Mouse (Mus musculus) heart, embryonic 14.5 days (tissue): Measurements from ENCODE around the gene Arhgef16. TPM values are rescaled to one million over a fixed set of nuclear protein-coding genes. Genes with fewer than 3 reads are reported as not detected.

Experiments used
- ATAC-seq: fragments of 200-750 bp; cut with Nextera tagmentation; 2 replicates; pipeline ENCODE4 v1.8.0; 2017; ENCODE audit warnings: low read depth, moderate TSS enrichment; ENCODE audit not compliant: insufficient number of reproducible peaks, insufficient read depth, low FRiP score
- H3K27ac ChIP-seq, 2 experiments: fragments of 200-500 bp in 1 of 2; fragments of 300-500 bp in 1 of 2; sonication (generic) in 1 of 2; replicated peaks in 1 of 2; 2 replicates each; pipeline ENCODE4 v1.5.1; 2012 to 2014; ENCODE audit warnings: low read depth in 2 of 2, low read length in 2 of 2, control low read depth in 1 of 2, mild to moderate bottlenecking in 1 of 2, mixed read lengths in 1 of 2; ENCODE audit not compliant: control insufficient read depth in 1 of 2, insufficient read depth in 1 of 2
- H3K27me3 ChIP-seq: fragments of 300-500 bp; sonication (generic); 2 replicates; pipeline ENCODE4 v1.6.1; 2014; ENCODE audit warnings: mild to moderate bottlenecking, low read length, control low read depth; ENCODE audit not compliant: control insufficient read depth, insufficient read depth
- H3K36me3 ChIP-seq: fragments of 300-500 bp; sonication (generic); 2 replicates; pipeline ENCODE4 v1.6.1; 2014; ENCODE audit warnings: mild to moderate bottlenecking, control low read depth, low read length, mixed read lengths; ENCODE audit not compliant: control insufficient read depth, insufficient read depth
- H3K4me1 ChIP-seq, 2 experiments: fragments of 200-500 bp in 1 of 2; fragments of 300-500 bp in 1 of 2; sonication (generic) in 1 of 2; 2 replicates each; pipeline ENCODE4 v1.6.1; 2012 to 2014; ENCODE audit warnings: low read length in 2 of 2, control low read depth in 1 of 2, mixed read lengths in 1 of 2; ENCODE audit not compliant: control insufficient read depth in 2 of 2, insufficient read depth in 2 of 2
- H3K4me2 ChIP-seq: fragments of 300-500 bp; sonication (generic); 2 replicates; pipeline ENCODE4 v1.6.1; 2014; ENCODE audit warnings: mild to moderate bottlenecking, low read length
- H3K4me3 ChIP-seq, 2 experiments: fragments of 200-500 bp in 1 of 2; fragments of 300-500 bp in 1 of 2; sonication (generic) in 1 of 2; 2 replicates each; pipeline ENCODE4 v1.5.1; 2012 to 2014; ENCODE audit warnings: low read length in 2 of 2, mild to moderate bottlenecking in 2 of 2, control low read depth in 1 of 2, low read depth in 1 of 2, moderate library complexity in 1 of 2; ENCODE audit not compliant: control insufficient read depth in 1 of 2, insufficient read depth in 1 of 2
- H3K9ac ChIP-seq: fragments of 300-500 bp; sonication (generic); 2 replicates; pipeline ENCODE4 v1.6.1; 2014; ENCODE audit warnings: mild to moderate bottlenecking, low read length
- H3K9me3 ChIP-seq: fragments of 300-500 bp; sonication (generic); 2 replicates; pipeline ENCODE4 v1.6.1; 2016; ENCODE audit warnings: low read length, control low read depth; ENCODE audit not compliant: control insufficient read depth
- WGBS: fragments of 180-500 bp; shearing (Covaris S2); extraction: QIAGEN DNeasy Blood & Tissue Kit; methylation state at CpG from one replicate; pipeline ENCODE4 v1.1.7; 2014; 5-methylcytosine and 5-hydroxymethylcytosine counted together
- polyA plus RNA-seq: library from polyadenylated mRNA; unstranded; fragments of >200 nt; fragmentation: Nextera tagmentation; extraction: Ambion mirVana; gene quantifications from 2 replicates; pipeline ENCODE4 v1.2.1, GENCODE M21; 2014

Gene Arhgef16
- polyA plus RNA-seq, 1 experiment from 2014 or later: 0.97 TPM

GRCm38 (mm10) chr4:154249316-154249715 is 52.2 kb downstream of the Arhgef16 start:
- 86% methylated on average over 8 of the region's 8 CpGs for WGBS
- Histone ChIP-seq H3K4me1 (peaks cover 6% of the 10 kb centered on the region in 2 experiments; a peak in 1 of 4 replicates), H3K27me3 (no peaks in the 10 kb centered on the region)

GRCm38 (mm10) chr4:154248092-154248805 is 53.2 kb downstream of the Arhgef16 start:
- no peak overlapping the region for H3K9ac ChIP-seq
- WGBS: 82% methylated on average over 21 of the region's 21 CpGs
- H3K9me3 ChIP-seq: no peaks in the 10 kb centered on the region
- no peak overlapping the region for H3K27ac ChIP-seq
- no peaks in the 10 kb centered on the region for H3K36me3 ChIP-seq
- ATAC-seq: no peak
- peaks cover 6% of the 10 kb centered on the region in 2 experiments; a peak in 1 of 4 replicates for H3K4me1 ChIP-seq
- no peak overlapping the region for H3K4me3 ChIP-seq
- no peaks in the 10 kb centered on the region for H3K27me3 ChIP-seq
- no peak overlapping the region for H3K4me2 ChIP-seq

More at GRCm38 (mm10) chr4:154249316-154249715, 52.2 kb downstream of the Arhgef16 start:
- Histone ChIP-seq H3K4me3 (no peak overlapping the region), H3K9ac (no peak overlapping the region), H3K9me3 (no peaks in the 10 kb centered on the region), H3K4me2 (no peak overlapping the region), H3K27ac (no peak overlapping the region), H3K36me3 (no peaks in the 10 kb centered on the region)
- no peak for ATAC-seq

GRCm38 (mm10) chr4:154247207-154248091 is 54.0 kb downstream of the Arhgef16 start:
- Histone ChIP-seq H3K36me3 (no peaks in the 10 kb centered on the region), H3K9me3 (no peaks in the 10 kb centered on the region), H3K4me2 (peak overlapping the region; percentile 58), H3K4me1 (peaks cover 6% of the 10 kb centered on the region in 2 experiments; a peak in 1 of 4 replicates), H3K27me3 (no peaks in the 10 kb centered on the region), H3K27ac (no peak overlapping the region), H3K9ac (no peak overlapping the region), H3K4me3 (no peak overlapping the region)
- no peak for ATAC-seq
- WGBS: 52% methylated on average over 22 of the region's 22 CpGs

GRCm38 (mm10) chr4:154246115-154247040 is 55.1 kb downstream of the Arhgef16 start:
- ATAC-seq: 0 out of 2 replicates have a peak, but pooled peaks have one; percentile 23
- H3K36me3 ChIP-seq: no peaks in the 10 kb centered on the region
- H3K9ac ChIP-seq: no peak overlapping the region

GRCm38 (mm10) chr4:154245342-154245741 is 56.1 kb downstream of the Arhgef16 start:
- no peak overlapping the region for H3K9ac ChIP-seq
- ATAC-seq: no peak
- H3K27me3 ChIP-seq: no peaks in the 10 kb centered on the region
- peaks cover 6% of the 10 kb centered on the region in 2 experiments; a peak in 1 of 4 replicates for H3K4me1 ChIP-seq
- WGBS: 83% methylated on average over 7 of the region's 7 CpGs
- H3K4me3 ChIP-seq: no peak overlapping the region
- no peaks in the 10 kb centered on the region for H3K9me3 ChIP-seq
- H3K36me3 ChIP-seq: no peaks in the 10 kb centered on the region
- no peak overlapping the region for H3K27ac ChIP-seq
- H3K4me2 ChIP-seq: no peak overlapping the region

More at GRCm38 (mm10) chr4:154246115-154247040, 55.1 kb downstream of the Arhgef16 start:
- H3K4me2 ChIP-seq: peak overlapping the region; percentile 58
- WGBS: 6% methylated on average over 19 of the region's 19 CpGs
- H3K27ac ChIP-seq: no peak overlapping the region
- H3K27me3 ChIP-seq: no peaks in the 10 kb centered on the region
- peak overlapping the region; percentile 20 to 37; a peak in 3 of 4 replicates for H3K4me3 ChIP-seq
- H3K9me3 ChIP-seq: no peaks in the 10 kb centered on the region
- peaks cover 6% of the 10 kb centered on the region in 2 experiments; a peak in 1 of 4 replicates for H3K4me1 ChIP-seq

GRCm38 (mm10) chr4:154240608-154241007 is 60.9 kb downstream of the Arhgef16 start:
- Histone ChIP-seq H3K36me3 (no peaks in the 10 kb centered on the region), H3K4me1 (peaks cover 13 to 15% of the 10 kb centered on the region in 2 experiments), H3K9me3 (no peaks in the 10 kb centered on the region), H3K27me3 (no peaks in the 10 kb centered on the region), H3K4me2 (no peak overlapping the region), H3K27ac (no peak overlapping the region), H3K9ac (no peak overlapping the region), H3K4me3 (no peak overlapping the region)
- 42% methylated on average over 11 of the region's 11 CpGs for WGBS
- no peak for ATAC-seq

- H3K4me1 ChIP-seq: peaks cover 16 to 19% of the 10 kb centered on the region in 2 experiments
- no peak overlapping the region for H3K27ac ChIP-seq
- no peaks in the 10 kb centered on the region for H3K36me3 ChIP-seq
- ATAC-seq: no peak
- 78% methylated on average over 8 of the region's 8 CpGs for WGBS
- no peak overlapping the region; the same call in 1 of the 2 replicates for H3K4me2 ChIP-seq
- H3K9me3 ChIP-seq: no peaks in the 10 kb centered on the region
- no peaks in the 10 kb centered on the region for H3K27me3 ChIP-seq
- H3K4me3 ChIP-seq: no peak overlapping the region
- H3K9ac ChIP-seq: no peak overlapping the region; the same call in 1 of the 2 replicates
These were observed 62.3 kb downstream of the Arhgef16 start for GRCm38 (mm10) chr4:154239199-154239598.
